Mouse (Mus musculus): Measurements from ENCODE around the gene Adss.

DNA sequence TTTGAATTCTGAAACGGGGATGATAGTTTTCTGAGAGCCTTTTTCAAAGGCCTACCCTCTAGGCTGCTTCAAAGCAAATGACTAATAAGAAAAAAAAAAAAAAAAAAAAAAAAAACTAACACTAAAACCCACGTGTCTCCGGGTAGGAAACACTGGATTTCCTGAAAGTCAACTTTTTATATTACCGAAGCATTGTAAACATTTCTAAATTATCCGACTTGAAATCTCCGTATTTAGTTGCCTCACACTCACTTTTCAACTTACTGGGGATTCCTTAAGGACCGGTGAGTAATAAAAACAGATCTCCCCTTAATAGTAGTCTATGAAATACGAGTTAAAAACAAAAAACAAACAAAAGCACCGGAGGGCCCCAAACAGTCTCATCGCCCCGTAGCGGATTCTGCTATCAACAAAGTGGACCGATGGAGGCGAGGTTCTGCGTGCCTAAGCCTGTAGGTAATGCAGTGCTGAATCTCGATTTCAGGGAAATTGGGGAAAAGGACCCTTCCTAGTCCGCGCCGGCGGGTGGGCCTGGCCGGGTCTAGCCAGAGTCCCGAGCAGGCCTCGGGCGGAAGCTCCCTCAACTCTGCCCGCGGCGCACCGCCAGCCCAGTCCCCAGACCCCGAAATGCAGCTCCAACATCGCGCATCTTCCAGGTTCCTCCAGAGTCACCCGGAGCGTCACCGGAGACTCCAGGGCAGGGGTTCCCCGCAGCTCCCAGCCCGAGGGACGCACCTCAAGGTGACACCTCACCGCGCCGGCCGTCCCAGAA, 704 bp downstream of the Adss start:
- TF ChIP-seq POLR2A (IDR thresholded peaks at IDR 0.05; ENCODE audit: borderline replicate concordance, low read depth, low read length) (no peak), CTCF (IDR thresholded peaks at IDR 0.05; ENCODE audit: low read depth, low read length) (no peak)
